8 mouse cellular contexts compared by ENCODE assay signal in genomic region chr8:94396964-94397657, GRCm38 (mm10). TPM values are rescaled to one million over a fixed set of nuclear protein-coding genes. Genes with fewer than 3 reads are reported as not detected.
DNase-seq lines count a peak whose midpoint lies in the region; ATAC-seq and TF ChIP-seq lines count a peak whose summit lies in the region.

No protein-coding gene starts in this region.

- 57% methylated on average over 11 of the region's 11 CpGs for WGBS in heart, embryonic 11.5 days (ENCODE audit: insufficient replicate concordance)
- 52% methylated on average over 11 of the region's 11 CpGs for WGBS in heart, embryonic 15.5 days
- WGBS in lung, adult 2 months, result 43% methylated on average over 11 of the region's 11 CpGs

- no peak overlapping the region for H3K9ac ChIP-seq in heart, embryonic 11.5 days (ENCODE audit: low read depth, low read length)
- no peak overlapping the region for H3K9ac ChIP-seq in heart, embryonic 15.5 days

- H3K4me2 ChIP-seq in heart, embryonic 11.5 days, result no peak overlapping the region
- H3K4me2 ChIP-seq in heart, embryonic 15.5 days, result no peak overlapping the region

- H3K4me3 ChIP-seq in heart, embryonic 11.5 days (ENCODE audit: low read depth, low read length), result no peak overlapping the region
- H3K4me3 ChIP-seq in heart, embryonic 15.5 days, result no peak overlapping the region
- H3K4me3 ChIP-seq in lung, adult 2 months (replicated peaks; ENCODE audit: extremely low read depth, low read depth, low read length), result no peak overlapping the region

- H3K27me3 ChIP-seq in heart, embryonic 11.5 days (ENCODE audit: control insufficient read depth, insufficient read depth, low read length), result no peaks in the 10 kb centered on the region
- H3K27me3 ChIP-seq in Patski, result no peaks in the 10 kb centered on the region
- no peaks in the 10 kb centered on the region for H3K27me3 ChIP-seq in heart, embryonic 15.5 days

- H3K36me3 ChIP-seq in heart, embryonic 11.5 days (ENCODE audit: control insufficient read depth, insufficient read depth, low read length), result peaks cover 28% of the 10 kb centered on the region
- peaks cover 45% of the 10 kb centered on the region for H3K36me3 ChIP-seq in heart, embryonic 15.5 days

- ATAC-seq in heart, embryonic 11.5 days (replicated peaks; ENCODE audit: insufficient number of reproducible peaks, low FRiP score, low TSS enrichment), result no peak
- peak; percentile 64 for ATAC-seq in Patski
- 0 out of 2 replicates have a peak, but pooled peaks have one; percentile 28 for ATAC-seq in heart, embryonic 15.5 days (replicated peaks; ENCODE audit: insufficient number of reproducible peaks, insufficient read depth, low FRiP score, low read depth)

- TF ChIP-seq POLR2A in lung, adult 2 months (IDR thresholded peaks at IDR 0.05; ENCODE audit: borderline replicate concordance, extremely low read depth, low read depth, low read length), result peak; percentile 45; the same call in 1 of the 2 replicates

- POLR2A ChIA-PET in Patski (lab: Charles Lee), result interaction anchor here (1.5 kb wide), 1 partner anchor 9 kb away, joined by 4 read pairs; no protein-coding TSS in a partner anchor

- peak; percentile 62 to 79 for DNase-seq in heart, adult 18-20 months
- DNase-seq in Patski (ENCODE audit: low read depth, low spot score), result no peak
- peak; percentile 47 to 68 for DNase-seq in cerebellum, postnatal 25 days
- peak; percentile 79 for DNase-seq in kidney, postnatal 10 days
- DNase-seq in lung, adult 2 months, result peak; percentile 48
- peak; percentile 28 to 48 for DNase-seq in right cerebral cortex, adult 2 months (ENCODE audit: low spot score in 2 of 2)

- peak; percentile 64 for TF ChIP-seq CTCF in Patski (IDR thresholded peaks at IDR 0.05)
- peak; percentile 94 for TF ChIP-seq CTCF in lung, adult 2 months (IDR thresholded peaks at IDR 0.05; ENCODE audit: insufficient read depth, low read length)

- H3K4me1 ChIP-seq in heart, embryonic 11.5 days (ENCODE audit: control insufficient read depth, insufficient read depth, low read length), result peaks cover 7% of the 10 kb centered on the region; the same call in 1 of the 2 replicates
- H3K4me1 ChIP-seq in heart, embryonic 15.5 days (replicated peaks), result peaks cover 9% of the 10 kb centered on the region; the same call in 1 of the 2 replicates
- H3K4me1 ChIP-seq in lung, adult 2 months (ENCODE audit: control insufficient read depth, insufficient read depth, low read length), result peaks cover 3% of the 10 kb centered on the region; the same call in 1 of the 2 replicates

- CTCF ChIA-PET in Patski (lab: Charles Lee), result interaction anchor here (1.1 to 1.4 kb wide), 2 partner anchors 64 to 67 kb away, joined by 3 to 7 read pairs; no protein-coding TSS in a partner anchor

- in situ Hi-C loops in Patski (cut with MboI; ENCODE audit: low pct_unique_long_range_greater_than_20kb), result no loop called here

- no peaks in the 10 kb centered on the region for H3K9me3 ChIP-seq in heart, embryonic 11.5 days (replicated peaks; ENCODE audit: control insufficient read depth, low read length)
- H3K9me3 ChIP-seq in heart, embryonic 15.5 days (replicated peaks), result no peaks in the 10 kb centered on the region

- H3K27ac ChIP-seq in heart, embryonic 11.5 days (ENCODE audit: low read depth, low read length), result no peak overlapping the region
- H3K27ac ChIP-seq in heart, embryonic 15.5 days, result no peak overlapping the region

RNA-seq across cellular contexts. Expression of gene Herpud1, which starts 10.9 kb away (rescaled TPM):
- 100 to 1,000 TPM; 204 to 275 TPM for total RNA-seq in heart, adult 18-20 months (2021)
- polyA plus RNA-seq in heart, embryonic 11.5 days (2014; fragmentation: Nextera tagmentation; extraction: Ambion mirVana), result 80.5 and 84.1 TPM in 2 replicates
- 77.7 TPM for polyA plus RNA-seq in Patski (2021)
- 91.4 and 94.8 TPM in 2 replicates for polyA plus RNA-seq in heart, embryonic 15.5 days (2015; fragmentation: Nextera tagmentation; extraction: Ambion mirVana)
- polyA plus RNA-seq in lung, adult 2 months (2012; rRNA removed), result 341 and 489 TPM in 2 replicates

RNA-seq across cellular contexts. Expression of gene Nlrc5, which starts 37.0 kb away (rescaled TPM):
- total RNA-seq in heart, adult 18-20 months (2021), result 1 to 10 TPM; 4.0 to 8.8 TPM
- 0.13 TPM in 1 of 2 replicates, not detected in the other for polyA plus RNA-seq in heart, embryonic 11.5 days (2014; fragmentation: Nextera tagmentation; extraction: Ambion mirVana)
- polyA plus RNA-seq in Patski (2021), result 0.76 TPM
- polyA plus RNA-seq in heart, embryonic 15.5 days (2015; fragmentation: Nextera tagmentation; extraction: Ambion mirVana), result 0.28 and 0.53 TPM in 2 replicates
- polyA plus RNA-seq in lung, adult 2 months (2012; rRNA removed), result 9.3 and 12.0 TPM in 2 replicates
